Comparison of ENCODE assay signal across 10 mouse cellular contexts in genomic region chr14:120288378-120289002, GRCm38 (mm10). TPM values are rescaled to one million over a fixed set of nuclear protein-coding genes. Genes with fewer than 3 reads are reported as not detected.
DNase-seq lines count a peak whose midpoint lies in the region; ATAC-seq and TF ChIP-seq lines count a peak whose summit lies in the region.
"Had no signal": no experiment of that assay in that cellular context is flagged by ENCODE, and none has a peak within 500 bp of the region (broad histone marks: within the 10 kb centered on the region; RNA-seq: fewer than 3 reads in every experiment).

No protein-coding gene starts in this region.

- WGBS in hindbrain, embryonic 10.5 days = 84% methylated on average over 10 of the region's 10 CpGs
- WGBS in hindbrain, embryonic 13.5 days = 91% methylated on average over 10 of the region's 10 CpGs
- 73% methylated on average over 10 of the region's 10 CpGs for WGBS in limb, embryonic 11.5 days

- H3K4me2 ChIP-seq in hindbrain, embryonic 13.5 days = no peak overlapping the region
- no peak overlapping the region for H3K4me2 ChIP-seq in limb, embryonic 11.5 days (ENCODE audit: low read depth, severe bottlenecking)
- H3K4me2 ChIP-seq: hindbrain, embryonic 14.5 days had no signal

- peaks cover 9% of the 10 kb centered on the region; the same call in 1 of the 2 replicates for H3K36me3 ChIP-seq in hindbrain, embryonic 10.5 days
- H3K36me3 ChIP-seq in hindbrain, embryonic 13.5 days = no peaks in the 10 kb centered on the region
- H3K36me3 ChIP-seq in ES-Bruce4 (ENCODE audit: control insufficient read depth, insufficient read depth, low read length, poor library complexity, severe bottlenecking) = no peaks in the 10 kb centered on the region
- H3K36me3 ChIP-seq in limb, embryonic 11.5 days (ENCODE audit: control insufficient read depth, insufficient read depth, low read length) = no peaks in the 10 kb centered on the region

- H3K9me3 ChIP-seq in hindbrain, embryonic 10.5 days = no peaks in the 10 kb centered on the region
- H3K9me3 ChIP-seq in hindbrain, embryonic 13.5 days = no peaks in the 10 kb centered on the region
- no peaks in the 10 kb centered on the region for H3K9me3 ChIP-seq in ES-Bruce4 (replicated peaks; ENCODE audit: control insufficient read depth, insufficient read depth, low read length, poor library complexity, severe bottlenecking)
- no peaks in the 10 kb centered on the region for H3K9me3 ChIP-seq in limb, embryonic 11.5 days (ENCODE audit: control insufficient read depth, low read length)

- no peaks in the 10 kb centered on the region for H3K27me3 ChIP-seq in hindbrain, embryonic 10.5 days (ENCODE audit: insufficient read depth, poor library complexity, severe bottlenecking)
- H3K27me3 ChIP-seq in hindbrain, embryonic 13.5 days = no peaks in the 10 kb centered on the region
- H3K27me3 ChIP-seq in ES-Bruce4 (ENCODE audit: control insufficient read depth, insufficient read depth, low read length, poor library complexity, severe bottlenecking) = no peaks in the 10 kb centered on the region
- H3K27me3 ChIP-seq in limb, embryonic 11.5 days (ENCODE audit: control insufficient read depth, insufficient read depth, low read length) = no peaks in the 10 kb centered on the region

- H3K4me3 ChIP-seq in hindbrain, embryonic 10.5 days = no peak overlapping the region
- H3K4me3 ChIP-seq in hindbrain, embryonic 13.5 days = no peak overlapping the region
- H3K4me3 ChIP-seq in ES-Bruce4 (ENCODE audit: low read depth, low read length) = no peak overlapping the region
- H3K4me3 ChIP-seq in cortical plate, adult 2 months (ENCODE audit: insufficient read depth, low read length) = no peak overlapping the region
- H3K4me3 ChIP-seq in limb, embryonic 11.5 days (ENCODE audit: low read depth, low read length) = no peak overlapping the region

- H3K4me1 ChIP-seq in hindbrain, embryonic 10.5 days (replicated peaks) = peaks cover 73% of the 10 kb centered on the region
- H3K4me1 ChIP-seq in hindbrain, embryonic 13.5 days (replicated peaks) = peaks cover 34% of the 10 kb centered on the region
- peaks cover 19% of the 10 kb centered on the region for H3K4me1 ChIP-seq in ES-Bruce4 (ENCODE audit: control insufficient read depth, insufficient read depth, low read length)
- H3K4me1 ChIP-seq in cortical plate, adult 2 months (ENCODE audit: control insufficient read depth, insufficient read depth, low read length) = peaks cover 33% of the 10 kb centered on the region
- peaks cover 34% of the 10 kb centered on the region for H3K4me1 ChIP-seq in limb, embryonic 11.5 days (ENCODE audit: control insufficient read depth, insufficient read depth, low read length)

- no peak for TF ChIP-seq CTCF in ES-Bruce4 (IDR thresholded peaks at IDR 0.05; ENCODE audit: low read depth, low read length)
- TF ChIP-seq CTCF in cortical plate, adult 2 months (IDR thresholded peaks at IDR 0.05; ENCODE audit: extremely low read depth, insufficient read depth, low read length) = no peak

- H3K27ac ChIP-seq in hindbrain, embryonic 10.5 days = peak overlapping the region; percentile 18
- no peak overlapping the region for H3K27ac ChIP-seq in hindbrain, embryonic 13.5 days
- peak overlapping the region; percentile 52 for H3K27ac ChIP-seq in ES-Bruce4 (ENCODE audit: insufficient read depth, low read length)
- peak overlapping the region; percentile 14 for H3K27ac ChIP-seq in cortical plate, adult 2 months (ENCODE audit: insufficient read depth, low read length)
- H3K27ac ChIP-seq in limb, embryonic 11.5 days (replicated peaks; ENCODE audit: low read depth, low read length) = peak overlapping the region; percentile 37; the same call in 1 of the 2 replicates

- TF ChIP-seq EP300 in ES-Bruce4 (IDR thresholded peaks at IDR 0.05; ENCODE audit: insufficient read depth, low read depth, low read length) = no peak

- ATAC-seq in hindbrain, embryonic 13.5 days (ENCODE audit: low FRiP score) = no peak
- ATAC-seq in limb, embryonic 11.5 days (ENCODE audit: insufficient number of reproducible peaks, low FRiP score, low TSS enrichment, low read depth) = no peak
- ATAC-seq: forebrain, postnatal 0 days had no signal

- H3K9ac ChIP-seq in hindbrain, embryonic 13.5 days = no peak overlapping the region
- no peak overlapping the region for H3K9ac ChIP-seq in ES-Bruce4 (ENCODE audit: low read depth, poor library complexity, severe bottlenecking)
- H3K9ac ChIP-seq in limb, embryonic 11.5 days (ENCODE audit: low read length) = no peak overlapping the region
- H3K9ac ChIP-seq: forebrain, postnatal 0 days; hindbrain, embryonic 14.5 days had no signal

- TF ChIP-seq POLR2A in ES-Bruce4 (IDR thresholded peaks at IDR 0.05; ENCODE audit: insufficient read depth, low read length) = no peak
- no peak for TF ChIP-seq POLR2A in cortical plate, adult 2 months (IDR thresholded peaks at IDR 0.05; ENCODE audit: extremely low read depth, insufficient read depth, low read length)

- DNase-seq in hindbrain, embryonic 10.5 days (ENCODE audit: low spot score) = no peak
- DNase-seq in limb, embryonic 11.5 days (ENCODE audit: low spot score) = no peak
- no peak for DNase-seq in thymus, postnatal 25 days
- no peak for DNase-seq in spleen, postnatal 4 days (ENCODE audit: low spot score in 2 of 2)
- DNase-seq: adrenal gland, postnatal 25 days; forebrain, postnatal 0 days had no signal

RNA-seq across cellular contexts. Expression of gene Mbnl2, which starts 13.0 kb away (rescaled TPM):
- 29.4 and 31.8 TPM in 2 replicates for polyA plus RNA-seq in hindbrain, embryonic 10.5 days (2016; fragmentation: Nextera tagmentation; extraction: Ambion mirVana)
- 23.9 and 24.7 TPM in 2 replicates for polyA plus RNA-seq in hindbrain, embryonic 13.5 days (2015; fragmentation: Nextera tagmentation; extraction: Ambion mirVana)
- 61.8 and 65.4 TPM in 2 replicates for polyA plus RNA-seq in ES-Bruce4 (2011; ENCODE audit: insufficient read depth, insufficient read length, low read depth, missing spikeins)
- 144 and 148 TPM in 2 replicates for polyA plus RNA-seq in cortical plate, adult 2 months (2012; rRNA removed)
- 62.1 and 64.9 TPM in 2 replicates for polyA plus RNA-seq in limb, embryonic 11.5 days (2014; fragmentation: Nextera tagmentation; extraction: Ambion mirVana)
